Mouse (Mus musculus) CH12.LX (cell line): ENCODE data around the gene Atf1. TPM values are rescaled to one million over a fixed set of nuclear protein-coding genes. Genes with fewer than 3 reads are reported as not detected.

ENCODE experiments used
- DNase-seq: peaks from one replicate; pipeline ENCODE4 v3.0.0-alpha.2; 2013; ENCODE audit errors: extremely low read depth
- H3K27ac ChIP-seq: 2 replicates; pipeline ENCODE4 v1.5.1; 2012; ENCODE audit warnings: low read depth, mild to moderate bottlenecking, control low read depth, moderate library complexity; ENCODE audit not compliant: insufficient read depth
- H3K27me3 ChIP-seq: replicated peaks from 2 replicates; pipeline ENCODE3; 2012; ENCODE audit warnings: inconsistent platforms
- H3K36me3 ChIP-seq, 2 experiments: replicated peaks in 1 of 2; 2 replicates each; pipeline versions ENCODE3 to v1.6.1; 2012; ENCODE audit warnings: inconsistent platforms in 1 of 2, low read length in 1 of 2, mild to moderate bottlenecking in 1 of 2, mixed read lengths in 1 of 2, moderate library complexity in 1 of 2; ENCODE audit not compliant: control insufficient read depth in 1 of 2, insufficient read depth in 1 of 2
- H3K4me1 ChIP-seq, 2 experiments: 2 replicates each; pipeline ENCODE4 v1.6.1; 2012; ENCODE audit warnings: inconsistent platforms in 1 of 2, moderate library complexity in 1 of 2; ENCODE audit not compliant: insufficient read depth in 2 of 2, control insufficient read depth in 1 of 2
- H3K4me2 ChIP-seq: 2 replicates; pipeline ENCODE4 v1.6.1; 2012; ENCODE audit warnings: low read depth, mild to moderate bottlenecking, control low read depth; ENCODE audit not compliant: poor library complexity, insufficient read depth, severe bottlenecking
- H3K4me3 ChIP-seq, 3 experiments: fragments of 150-350 bp in 1 of 3; sonication (generic) in 1 of 3; replicated peaks in 1 of 3; 2 replicates each; pipeline versions ENCODE3 to v1.5.1; 2011 to 2012; ENCODE audit warnings: low read depth in 2 of 3, low read length in 2 of 3, mild to moderate bottlenecking in 2 of 3, moderate library complexity in 2 of 3, control low read depth in 1 of 3, improper control_type of control experiment in 1 of 3, inconsistent platforms in 1 of 3, mixed read lengths in 1 of 3; ENCODE audit not compliant: poor library complexity in 1 of 3
- H3K79me2 ChIP-seq: replicated peaks from 2 replicates; pipeline ENCODE4 v1.6.1; 2012; ENCODE audit warnings: mild to moderate bottlenecking, moderate library complexity; ENCODE audit not compliant: control insufficient read depth, poor library complexity, insufficient read depth, severe bottlenecking; ENCODE audit errors: extremely low read depth
- H3K9ac ChIP-seq: 2 replicates; pipeline ENCODE4 v1.6.1; 2012; ENCODE audit warnings: low read depth, mild to moderate bottlenecking, control low read depth, moderate library complexity; ENCODE audit not compliant: insufficient read depth
- H3K9me3 ChIP-seq: replicated peaks from 2 replicates; pipeline ENCODE3; 2012; ENCODE audit warnings: low read length, inconsistent platforms, mixed read lengths
- BHLHE40 ChIP-seq: IDR thresholded peaks from 2 replicates; pipeline ENCODE4 v1.6.1; 2011; ENCODE audit warnings: mild to moderate bottlenecking, low read depth, low read length, improper control_type of control experiment
- CHD2 ChIP-seq: IDR thresholded peaks from 2 replicates; pipeline ENCODE4 v1.6.1; 2011; ENCODE audit warnings: low read length, improper control_type of control experiment
- CTCF ChIP-seq, 2 experiments: IDR thresholded peaks in 1 of 2; conservative IDR thresholded peaks in 1 of 2; 2 replicates each; pipeline ENCODE4 v1.5.1; 2011 to 2012; ENCODE audit warnings: low read depth in 2 of 2, low read length in 2 of 2, improper control_type of control experiment in 1 of 2, inconsistent platforms in 1 of 2, mild to moderate bottlenecking in 1 of 2, moderate library complexity in 1 of 2
- ELF1 ChIP-seq: IDR thresholded peaks from 2 replicates; pipeline ENCODE4 v1.6.1; 2014; ENCODE audit warnings: low read depth, mild to moderate bottlenecking, inconsistent platforms, low read length, improper control_type of control experiment
- EP300 ChIP-seq: IDR thresholded peaks from 2 replicates; pipeline ENCODE4 v1.6.1; 2011; ENCODE audit warnings: low read length, improper control_type of control experiment
- ETS1 ChIP-seq: conservative IDR thresholded peaks from 2 replicates; pipeline ENCODE4 v1.6.1; 2012; ENCODE audit warnings: low read depth, mild to moderate bottlenecking, inconsistent platforms, low read length, improper control_type of control experiment, moderate library complexity
- GABPA ChIP-seq: IDR thresholded peaks from 2 replicates; pipeline ENCODE4 v1.6.1; 2012; ENCODE audit warnings: low read depth, low read length, improper control_type of control experiment, inconsistent platforms; ENCODE audit not compliant: insufficient replicate concordance
- JUN ChIP-seq: IDR thresholded peaks from 2 replicates; pipeline ENCODE4 v1.6.1; 2011; ENCODE audit warnings: low read depth, mild to moderate bottlenecking, low read length, improper control_type of control experiment, moderate library complexity; ENCODE audit not compliant: insufficient read depth
- MAFK ChIP-seq: IDR thresholded peaks from 2 replicates; pipeline ENCODE4 v1.6.1; 2011; ENCODE audit warnings: low read length, improper control_type of control experiment; ENCODE audit not compliant: insufficient replicate concordance
- MEF2A ChIP-seq: IDR thresholded peaks from 2 replicates; pipeline ENCODE4 v1.6.1; 2014; ENCODE audit warnings: low read depth, mild to moderate bottlenecking, inconsistent platforms, low read length, improper control_type of control experiment, borderline replicate concordance
- MXI1 ChIP-seq: IDR thresholded peaks from 2 replicates; pipeline ENCODE4 v1.6.1; 2011; ENCODE audit warnings: mild to moderate bottlenecking, low read depth, low read length, improper control_type of control experiment
- MYC ChIP-seq: IDR thresholded peaks from 2 replicates; pipeline ENCODE4 v1.6.1; 2011; ENCODE audit warnings: low read depth, mild to moderate bottlenecking, improper control_type of control experiment, low read length
- POLR2A ChIP-seq: IDR thresholded peaks from 2 replicates; pipeline ENCODE4 v1.6.1; 2011; ENCODE audit warnings: low read depth, mild to moderate bottlenecking, improper control_type of control experiment, low read length
- POLR2AphosphoS2 ChIP-seq: IDR thresholded peaks from 2 replicates; pipeline ENCODE4 v1.6.1; 2011; ENCODE audit warnings: low read depth, low read length, improper control_type of control experiment
- SIN3A ChIP-seq: IDR thresholded peaks from 2 replicates; pipeline ENCODE4 v1.6.1; 2012; ENCODE audit warnings: low read length, improper control_type of control experiment, inconsistent platforms
- SMC3 ChIP-seq: IDR thresholded peaks from 2 replicates; pipeline ENCODE4 v1.6.1; 2011; ENCODE audit warnings: low read depth, low read length, improper control_type of control experiment
- TCF12 ChIP-seq: IDR thresholded peaks from 2 replicates; pipeline ENCODE4 v1.6.1; 2014; ENCODE audit warnings: low read depth, mild to moderate bottlenecking, inconsistent platforms, low read length, improper control_type of control experiment
- USF1 ChIP-seq: IDR thresholded peaks from 2 replicates; pipeline ENCODE4 v1.6.1; 2014; ENCODE audit warnings: low read depth, mild to moderate bottlenecking, inconsistent platforms, low read length, improper control_type of control experiment
- USF2 ChIP-seq: conservative IDR thresholded peaks from 2 replicates; pipeline ENCODE4 v1.6.1; 2011; ENCODE audit warnings: low read depth, low read length, improper control_type of control experiment
- ZKSCAN1 ChIP-seq: IDR thresholded peaks from 2 replicates; pipeline ENCODE4 v1.6.1; 2012; ENCODE audit warnings: low read depth, inconsistent platforms, low read length, improper control_type of control experiment, borderline replicate concordance
- dilution Hi-C: fragments of 300-500 bp; cut with MboI; formaldehyde crosslinking; loops from 2 replicates; pipeline ENCODE4 v1.14.3; 2020; ENCODE audit warnings: low sequenced_read_pairs; ENCODE audit not compliant: extremely low pct_unique_long_range_greater_than_20kb, extremely low pct_ligation_motif_present
- in situ Hi-C: fragments of 300-500 bp; cut with MboI; formaldehyde crosslinking; loops from 3 replicates; pipeline ENCODE4 v1.14.3; 2019; ENCODE audit warnings: low sequenced_read_pairs, low pct_ligation_motif_present, low pct_unique_long_range_greater_than_20kb, mixed read lengths
- polyA plus RNA-seq: library from polyadenylated mRNA; unstranded; fragments of >175 nt; gene quantifications from 2 replicates; pipeline ENCODE4 v1.2.1, GENCODE M21; 2012; ENCODE audit warnings: low read depth; ENCODE audit not compliant: insufficient read length
- total RNA-seq, 2 experiments: library from RNA; depleted of rRNA; stranded (reverse); fragments of 300-350 nt in 1 of 2; fragments of >200 nt in 1 of 2; gene quantifications; 2 replicates each; pipeline ENCODE4 v1.2.3; 2012 to 2014

The Atf1 gene
- total and polyA plus RNA-seq, 3 experiments: 28.2 to 133 (median 51.1) TPM

DNA sequence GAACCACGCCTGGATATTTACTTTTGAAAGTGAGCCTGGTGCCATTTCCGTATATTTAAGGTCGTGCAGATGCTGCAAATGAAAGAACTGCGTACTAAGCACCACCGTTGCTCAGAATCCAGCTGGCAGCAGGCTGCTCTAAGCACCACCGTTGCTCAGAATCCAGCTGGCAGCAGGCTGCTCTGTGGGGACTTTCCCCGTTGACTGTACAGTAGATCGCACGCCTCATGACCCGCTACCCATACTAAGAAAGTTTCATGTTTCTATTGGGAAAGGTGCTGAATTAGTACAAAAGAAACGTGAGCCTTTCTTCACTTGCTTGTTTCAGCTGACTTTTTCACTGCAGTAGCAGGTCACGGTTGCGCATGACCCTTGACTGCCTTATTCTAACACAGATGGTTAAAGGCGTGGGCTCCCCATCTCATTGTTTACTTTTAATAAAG, 38.6 kb upstream of the Atf1 start (continued):
- peak; percentile 97 for TF ChIP-seq ETS1
- no peak for TF ChIP-seq USF2
- TF ChIP-seq SIN3A: peak; percentile 94
- peak; percentile 31; the same call in 1 of the 2 replicates for TF ChIP-seq MXI1
- TF ChIP-seq MYC: peak; percentile 73
- no peak for TF ChIP-seq SMC3
- no peak for TF ChIP-seq ZKSCAN1
- no peak for TF ChIP-seq CTCF (conservative IDR thresholded peaks at IDR 0.05 in 1 of 2, IDR thresholded peaks at IDR 0.05 in 1 of 2; ENCODE audit: low read depth in 2 of 2, low read length in 2 of 2)
- TF ChIP-seq EP300: peak; percentile 63

- Histone ChIP-seq H3K27me3 (no peaks in the 10 kb centered on the region), H3K4me2 (no peak overlapping the region), H3K9ac (no peak overlapping the region), H3K27ac (no peak overlapping the region), H3K36me3 (peaks cover 58 to 84% of the 10 kb centered on the region in 2 experiments), H3K79me2 (no peaks in the 10 kb centered on the region), H3K9me3 (no peaks in the 10 kb centered on the region), H3K4me3 (no peak overlapping the region), H3K4me1 (peaks cover 7 to 40% of the 10 kb centered on the region in 2 experiments)
- no peak for TF ChIP-seq POLR2AphosphoS2
- no peak for TF ChIP-seq JUN
- no peak for TF ChIP-seq CHD2
- TF ChIP-seq GABPA: no peak
- no peak for TF ChIP-seq TCF12
- no peak for TF ChIP-seq USF1
- no peak for TF ChIP-seq MEF2A
- TF ChIP-seq SMC3: no peak
- no peak for TF ChIP-seq SIN3A
- no peak for TF ChIP-seq POLR2A
- no peak for TF ChIP-seq MAFK
- no peak for TF ChIP-seq ELF1
- TF ChIP-seq BHLHE40: no peak
- no peak for TF ChIP-seq USF2
- dilution Hi-C loops (no loop called here), in situ Hi-C loops (no loop called here)
- no peak for DNase-seq
Measured at GRCm38 (mm10) chr15:100190083-100190482, 37.5 kb upstream of the Atf1 start.
